Mouse (Mus musculus): ENCODE data around the gene 4933430I17Rik. TPM values are rescaled to one million over a fixed set of nuclear protein-coding genes. Genes with fewer than 3 reads are reported as not detected.

The 4933430I17Rik gene
- polyA plus RNA-seq, 2 experiments, result 0.35 to 0.54 TPM

- H3K9me3 ChIP-seq (ENCODE audit: control insufficient read depth, low read length), result no peaks in the 10 kb centered on the region
- H3K9ac ChIP-seq (ENCODE audit: low read depth, low read length, severe bottlenecking), result no peak overlapping the region
- no peak overlapping the region for H3K4me2 ChIP-seq (replicated peaks; ENCODE audit: low read depth, low read length, severe bottlenecking)
- no peaks in the 10 kb centered on the region for H3K27me3 ChIP-seq (ENCODE audit: control insufficient read depth, insufficient read depth, low read length)
- H3K4me3 ChIP-seq (replicated peaks; ENCODE audit: low read length), result no peak overlapping the region
- no peaks in the 10 kb centered on the region for H3K36me3 ChIP-seq (ENCODE audit: control insufficient read depth, insufficient read depth, low read length)
- TF ChIP-seq POLR2A (IDR thresholded peaks at IDR 0.05; ENCODE audit: borderline replicate concordance, extremely low read depth, insufficient read depth, insufficient read length), result no peak
- no peak overlapping the region for H3K27ac ChIP-seq (replicated peaks; ENCODE audit: low read depth, low read length)
- H3K4me1 ChIP-seq (ENCODE audit: control insufficient read depth, insufficient read depth, low read length), result no peaks in the 10 kb centered on the region
- DNase-seq (ENCODE audit: low spot score) (no peak), ATAC-seq (ENCODE audit: low FRiP score, low read depth) (no peak)
- 71% methylated on average over 3 of the region's 3 CpGs for WGBS
Measured at GRCm38 (mm10) chr4:62541802-62542201, 16.6 kb downstream of the 4933430I17Rik start.

- 86% methylated on average over 6 of the region's 6 CpGs for WGBS
- Histone ChIP-seq H3K4me3 (replicated peaks; ENCODE audit: low read length) (no peak overlapping the region), H3K36me3 (ENCODE audit: control insufficient read depth, insufficient read depth, low read length) (no peaks in the 10 kb centered on the region), H3K9ac (ENCODE audit: low read depth, low read length, severe bottlenecking) (no peak overlapping the region), H3K9me3 (ENCODE audit: control insufficient read depth, low read length) (no peaks in the 10 kb centered on the region), H3K27me3 (ENCODE audit: control insufficient read depth, insufficient read depth, low read length) (no peaks in the 10 kb centered on the region), H3K4me1 (ENCODE audit: control insufficient read depth, insufficient read depth, low read length) (no peaks in the 10 kb centered on the region), H3K27ac (replicated peaks; ENCODE audit: low read depth, low read length) (no peak overlapping the region), H3K4me2 (replicated peaks; ENCODE audit: low read depth, low read length, severe bottlenecking) (no peak overlapping the region)
- ATAC-seq (ENCODE audit: low FRiP score, low read depth) (no peak), DNase-seq (ENCODE audit: low spot score) (no peak)
- TF ChIP-seq POLR2A (IDR thresholded peaks at IDR 0.05; ENCODE audit: borderline replicate concordance, extremely low read depth, insufficient read depth, insufficient read length), result no peak
Measured at GRCm38 (mm10) chr4:62543782-62544181, 18.6 kb downstream of the 4933430I17Rik start.

GRCm38 (mm10) chr4:62544801-62545200, 19.6 kb downstream of the 4933430I17Rik start:
- no peak overlapping the region for H3K4me3 ChIP-seq (replicated peaks; ENCODE audit: low read length)
- H3K4me1 ChIP-seq (ENCODE audit: control insufficient read depth, insufficient read depth, low read length), result no peaks in the 10 kb centered on the region
- no peaks in the 10 kb centered on the region for H3K36me3 ChIP-seq (ENCODE audit: control insufficient read depth, insufficient read depth, low read length)
- no peak overlapping the region for H3K4me2 ChIP-seq (replicated peaks; ENCODE audit: low read depth, low read length, severe bottlenecking)
- no peaks in the 10 kb centered on the region for H3K27me3 ChIP-seq (ENCODE audit: control insufficient read depth, insufficient read depth, low read length)
- ATAC-seq (ENCODE audit: low FRiP score, low read depth), result no peak
- no peak overlapping the region for H3K9ac ChIP-seq (ENCODE audit: low read depth, low read length, severe bottlenecking)
- no peak for DNase-seq (ENCODE audit: low spot score)
- no peak for TF ChIP-seq POLR2A (IDR thresholded peaks at IDR 0.05; ENCODE audit: borderline replicate concordance, extremely low read depth, insufficient read depth, insufficient read length)
- no peak overlapping the region for H3K27ac ChIP-seq (replicated peaks; ENCODE audit: low read depth, low read length)
- no peaks in the 10 kb centered on the region; the same call in 1 of the 2 replicates for H3K9me3 ChIP-seq (ENCODE audit: control insufficient read depth, low read length)

- DNase-seq (ENCODE audit: low spot score) (no peak), ATAC-seq (ENCODE audit: low FRiP score, low read depth) (no peak)
- no peak for TF ChIP-seq POLR2A (IDR thresholded peaks at IDR 0.05; ENCODE audit: borderline replicate concordance, extremely low read depth, insufficient read depth, insufficient read length)
- H3K4me3 ChIP-seq (replicated peaks; ENCODE audit: low read length), result no peak overlapping the region
- no peak overlapping the region for H3K27ac ChIP-seq (replicated peaks; ENCODE audit: low read depth, low read length)
- no peaks in the 10 kb centered on the region for H3K4me1 ChIP-seq (ENCODE audit: control insufficient read depth, insufficient read depth, low read length)
- H3K36me3 ChIP-seq (ENCODE audit: control insufficient read depth, insufficient read depth, low read length), result no peaks in the 10 kb centered on the region
- H3K27me3 ChIP-seq (ENCODE audit: control insufficient read depth, insufficient read depth, low read length), result no peaks in the 10 kb centered on the region
- no peak overlapping the region for H3K4me2 ChIP-seq (replicated peaks; ENCODE audit: low read depth, low read length, severe bottlenecking)
- H3K9ac ChIP-seq (ENCODE audit: low read depth, low read length, severe bottlenecking), result no peak overlapping the region
- WGBS, result 85% methylated on average over 7 of the region's 7 CpGs
- no peaks in the 10 kb centered on the region; the same call in 1 of the 2 replicates for H3K9me3 ChIP-seq (ENCODE audit: control insufficient read depth, low read length)
Measured at GRCm38 (mm10) chr4:62551966-62552365, 26.8 kb downstream of the 4933430I17Rik start.

- H3K9me3 ChIP-seq (ENCODE audit: control insufficient read depth, low read length), result no peaks in the 10 kb centered on the region
- H3K9ac ChIP-seq (ENCODE audit: low read depth, low read length, severe bottlenecking), result no peak overlapping the region
- no peak overlapping the region for H3K4me2 ChIP-seq (replicated peaks; ENCODE audit: low read depth, low read length, severe bottlenecking)
- DNase-seq (ENCODE audit: low spot score), result peak; percentile 38
- WGBS, result 42% methylated on average over 3 of the region's 3 CpGs
- no peak overlapping the region for H3K4me3 ChIP-seq (replicated peaks; ENCODE audit: low read length)
- peak; percentile 39; the same call in 1 of the 2 replicates for ATAC-seq (ENCODE audit: low FRiP score, low read depth)
- H3K36me3 ChIP-seq (ENCODE audit: control insufficient read depth, insufficient read depth, low read length), result no peaks in the 10 kb centered on the region
- H3K27ac ChIP-seq (replicated peaks; ENCODE audit: low read depth, low read length), result 0 out of 2 replicates have a peak overlapping the region, but pooled peaks have one; percentile 9
- 0 out of 2 replicates have a peak, but pooled peaks cover 5% of the 10 kb centered on the region for H3K4me1 ChIP-seq (ENCODE audit: control insufficient read depth, insufficient read depth, low read length)
- no peak for TF ChIP-seq POLR2A (IDR thresholded peaks at IDR 0.05; ENCODE audit: borderline replicate concordance, extremely low read depth, insufficient read depth, insufficient read length)
- no peaks in the 10 kb centered on the region for H3K27me3 ChIP-seq (ENCODE audit: control insufficient read depth, insufficient read depth, low read length)
Measured at GRCm38 (mm10) chr4:62557436-62557835, 32.3 kb downstream of the 4933430I17Rik start.
